Mouse (Mus musculus) ZHBTc4 (cell line): ENCODE data around the gene Cdk5rap3.

Experiments
- DNase-seq: peaks from one replicate; pipeline ENCODE4 v3.0.0-alpha.2; 2011; ENCODE audit warnings: low read depth, low spot score

Gene Cdk5rap3

DNA sequence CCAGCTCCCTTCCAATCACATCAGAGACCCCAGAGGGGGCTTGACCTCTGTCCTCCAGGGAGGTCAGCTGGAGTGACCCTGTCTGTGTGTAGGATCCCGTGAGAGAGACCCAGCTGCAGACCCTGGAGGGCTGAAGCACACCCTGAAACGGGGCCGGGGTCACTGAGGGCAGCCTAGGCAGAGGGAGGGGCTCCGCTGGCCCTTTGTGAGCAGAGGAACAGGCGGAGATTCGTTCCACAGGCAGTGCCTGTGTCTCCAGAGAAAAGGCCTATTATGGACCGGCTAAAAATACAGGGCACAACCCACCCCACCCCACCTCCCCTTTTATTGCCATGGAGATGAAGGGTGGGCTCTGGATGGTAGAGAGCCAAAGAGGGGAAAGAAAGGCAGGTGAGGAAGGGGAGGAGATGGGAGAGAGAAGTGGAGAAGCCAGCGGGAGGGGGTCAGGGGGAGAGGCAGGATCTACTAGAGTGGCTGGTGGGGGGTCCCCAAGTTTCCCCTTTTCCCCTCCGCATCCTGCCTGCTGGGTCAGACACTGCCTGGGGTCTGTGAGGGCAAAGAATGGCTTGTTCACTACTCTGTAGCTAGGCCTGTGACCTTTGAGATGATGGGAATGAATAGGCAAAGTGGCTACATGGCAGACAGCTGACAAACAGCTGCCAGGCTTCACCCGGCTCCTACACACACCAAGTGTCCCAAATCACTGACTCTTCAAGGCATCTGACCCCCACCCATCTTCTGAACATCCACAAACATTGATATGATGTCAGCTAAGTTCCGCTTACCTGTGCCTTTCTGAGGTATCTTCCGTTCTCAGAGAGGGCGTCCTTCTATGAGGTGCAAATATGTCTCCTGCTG, 16.6 kb downstream of the Cdk5rap3 start:
- DNase-seq = peak; percentile 51

DNA sequence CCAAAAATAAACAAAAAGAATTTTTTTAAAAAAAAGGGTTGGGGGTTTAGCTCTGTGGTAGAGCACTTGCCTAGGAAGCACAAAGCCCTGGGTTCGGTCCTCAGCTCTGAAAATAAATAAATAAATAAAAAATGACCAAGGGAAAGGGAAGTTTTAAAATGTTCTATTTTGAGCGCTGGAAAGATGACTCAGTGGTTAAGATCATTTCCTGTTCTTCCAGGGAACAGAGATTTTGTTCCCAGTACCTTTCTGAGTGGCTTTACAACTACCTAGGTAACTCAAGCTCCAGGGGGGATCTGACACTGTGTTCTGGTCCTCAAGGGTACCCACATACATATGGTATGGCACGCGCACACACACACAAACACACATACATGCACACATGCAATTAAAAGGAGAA, 20.4 kb downstream of the Cdk5rap3 start:
- DNase-seq = no peak

DNA sequence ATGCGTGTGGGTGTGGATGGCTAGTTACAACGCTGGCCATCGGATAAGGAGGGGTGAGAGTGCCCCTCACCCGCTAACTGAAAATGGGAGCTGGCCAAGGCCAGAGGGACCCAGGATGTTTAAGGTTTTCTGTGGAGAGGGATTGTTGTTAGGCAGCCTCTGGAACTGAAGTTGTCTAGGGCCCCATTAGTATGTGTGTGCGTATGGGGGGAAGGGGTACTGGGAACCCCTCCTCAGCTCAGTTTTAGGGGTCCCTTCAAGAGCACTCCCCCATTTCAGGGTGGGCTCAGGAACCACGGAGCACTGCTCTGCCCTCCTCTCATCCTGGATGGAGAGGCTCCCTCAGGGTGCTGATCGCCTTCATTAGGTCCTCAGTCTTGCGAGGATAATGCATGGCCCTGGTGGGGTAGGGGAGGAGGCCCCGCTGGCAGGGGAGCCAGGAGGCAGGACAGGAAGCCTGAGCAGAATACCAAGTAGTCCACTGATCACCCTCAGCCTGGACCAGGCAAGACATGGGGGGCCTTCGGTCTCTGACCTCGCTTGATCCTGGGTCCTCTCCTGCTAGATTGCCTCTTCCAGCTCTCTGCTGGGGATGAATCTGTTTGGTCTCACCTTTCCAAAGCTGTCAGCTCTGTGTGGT, 23.0 kb downstream of the Cdk5rap3 start:
- DNase-seq = no peak

DNA sequence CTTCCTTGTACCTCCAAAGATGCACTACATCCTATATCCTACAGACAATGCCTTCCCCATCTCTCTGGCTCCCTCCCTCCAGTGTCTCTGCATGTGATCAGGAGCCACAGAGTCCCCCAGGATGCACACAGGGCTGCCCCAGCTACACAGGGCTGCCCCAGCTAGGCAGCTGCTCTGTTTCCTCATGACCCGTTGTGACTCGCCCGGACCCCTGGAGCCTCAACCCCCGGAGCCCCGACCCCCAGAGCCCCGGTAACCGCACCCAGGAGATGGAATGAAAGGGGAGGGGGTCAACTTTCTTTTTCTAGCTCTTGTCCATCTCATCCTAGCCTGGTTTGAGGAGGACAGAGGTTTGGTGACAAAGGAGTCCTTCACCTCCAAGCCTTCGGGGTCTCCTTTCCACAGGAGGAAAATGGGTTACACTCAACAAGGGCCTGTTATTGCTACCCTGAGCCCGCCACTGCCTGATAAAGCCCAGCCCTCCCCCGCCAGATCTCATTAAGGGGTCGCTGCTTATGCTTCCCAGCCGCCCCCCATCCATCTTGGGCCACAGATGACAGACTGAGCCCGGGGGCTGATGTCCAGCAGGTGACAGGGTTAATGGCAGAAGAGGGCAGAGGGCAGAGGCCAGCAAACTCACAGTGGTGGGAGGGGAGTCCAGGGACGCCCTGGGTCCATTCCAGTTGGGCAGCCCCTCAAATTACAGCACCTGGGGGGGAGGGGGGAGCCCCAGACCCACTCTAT, 24.3 kb downstream of the Cdk5rap3 start:
- DNase-seq = no peak

DNA sequence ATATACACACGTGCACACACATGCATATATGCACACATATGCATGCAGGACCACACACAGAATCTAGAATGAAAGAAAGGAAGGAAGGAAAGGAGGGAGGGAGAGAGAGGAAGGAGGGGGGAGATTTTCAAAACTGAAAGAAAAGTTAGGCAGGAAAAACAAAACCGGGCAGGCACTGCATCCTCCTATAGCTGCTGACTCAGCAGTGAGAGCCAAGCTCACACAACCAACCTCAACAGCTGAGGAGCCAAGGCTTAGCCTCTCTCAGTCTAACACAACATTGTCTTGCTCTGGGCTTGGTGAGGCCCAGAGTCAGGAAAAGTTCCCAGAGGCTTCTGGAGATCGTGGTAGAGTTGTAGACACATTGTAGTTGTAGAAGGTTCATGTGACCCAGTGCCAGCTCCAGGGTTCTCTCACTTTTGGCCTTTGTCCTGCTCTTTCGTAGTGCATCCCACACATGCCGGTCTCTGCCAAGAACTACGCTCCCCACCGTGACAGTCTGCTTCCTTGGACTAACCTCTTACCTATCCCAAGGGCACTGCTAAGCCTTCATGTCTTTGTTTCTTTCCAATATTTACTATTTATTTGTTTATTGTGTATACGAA, 29.3 kb downstream of the Cdk5rap3 start:
- DNase-seq = no peak

DNA sequence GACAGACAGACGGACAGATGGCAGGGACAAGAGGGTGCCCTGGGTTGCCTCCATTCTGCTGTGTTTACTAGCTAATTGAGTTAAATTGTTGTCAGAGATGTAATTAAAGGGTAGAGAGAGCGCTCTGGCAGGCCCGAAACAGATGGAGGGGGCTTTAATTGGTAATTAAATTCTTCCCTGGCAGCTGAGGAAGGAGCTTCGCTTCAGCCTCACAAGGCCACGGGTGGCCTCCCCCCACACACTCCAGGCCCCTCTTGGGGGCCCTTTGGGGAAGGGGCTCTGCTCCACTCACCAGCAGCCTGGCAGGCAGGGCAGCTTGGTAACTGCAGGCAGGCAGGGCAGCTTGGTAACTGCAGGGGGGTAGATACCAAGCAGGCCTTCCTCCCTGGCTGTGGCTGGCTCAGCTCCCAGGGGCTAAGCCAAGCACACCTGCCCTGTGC, 30.4 kb downstream of the Cdk5rap3 start:
- DNase-seq = no peak

DNA sequence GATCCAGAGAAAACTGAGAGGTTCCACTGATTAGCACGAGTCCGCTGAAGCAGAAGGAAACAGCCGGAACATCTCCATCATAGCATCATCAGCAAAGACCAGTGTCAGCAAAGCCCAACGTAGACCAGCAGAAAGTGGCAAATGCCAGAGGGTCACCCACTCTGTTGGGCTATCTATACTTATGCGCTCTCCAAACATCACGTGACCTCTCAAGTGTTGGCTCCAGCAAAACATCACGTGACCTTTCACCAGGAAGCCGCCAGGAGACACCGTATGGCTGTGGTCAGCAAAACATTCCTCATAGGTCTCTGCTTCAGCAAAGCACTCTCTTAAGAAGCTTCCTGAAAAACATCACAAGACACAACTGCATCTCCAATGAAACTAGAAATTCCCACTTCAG, 36.0 kb downstream of the Cdk5rap3 start:
- no peak for DNase-seq

DNA sequence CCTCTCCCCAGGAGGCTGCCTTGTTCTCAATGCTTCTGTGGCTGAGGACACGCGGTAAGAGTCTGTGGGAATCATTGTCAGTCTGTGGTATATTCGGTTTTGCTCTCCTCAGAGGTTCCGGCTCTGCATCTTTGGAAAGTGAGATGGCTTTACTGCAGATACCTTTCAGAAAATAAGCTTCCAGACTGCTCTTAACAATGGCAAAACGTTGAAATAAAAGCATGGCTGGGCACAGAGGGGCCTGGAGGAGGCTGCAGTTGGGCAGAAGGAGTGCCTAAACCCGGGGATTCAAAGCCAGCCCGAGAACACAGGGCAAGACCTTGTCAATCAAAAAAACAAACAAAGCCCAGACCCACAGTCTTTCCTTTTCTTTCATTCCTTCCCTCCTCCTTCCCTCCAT, 36.9 kb downstream of the Cdk5rap3 start:
- no peak for DNase-seq

DNA sequence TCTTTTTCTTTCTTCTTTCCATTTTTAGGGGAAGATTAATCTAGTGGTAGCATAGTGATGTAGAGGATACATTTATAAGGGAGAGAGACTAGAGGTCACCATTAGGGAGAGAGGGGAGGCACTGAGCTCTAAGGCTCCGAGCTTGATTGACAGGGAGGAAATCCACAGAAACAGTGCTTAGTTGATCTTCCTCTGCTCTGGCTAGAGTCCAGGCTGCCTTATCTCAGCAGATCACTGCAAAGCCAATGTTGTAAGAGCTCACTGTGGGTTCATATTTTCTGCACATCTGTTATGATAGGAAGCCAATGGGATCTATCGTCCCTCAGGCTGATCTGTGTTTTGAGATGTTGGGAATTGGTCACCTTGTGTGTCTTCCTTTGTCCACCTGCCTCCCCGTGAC, 37.6 kb downstream of the Cdk5rap3 start:
- DNase-seq = no peak

DNA sequence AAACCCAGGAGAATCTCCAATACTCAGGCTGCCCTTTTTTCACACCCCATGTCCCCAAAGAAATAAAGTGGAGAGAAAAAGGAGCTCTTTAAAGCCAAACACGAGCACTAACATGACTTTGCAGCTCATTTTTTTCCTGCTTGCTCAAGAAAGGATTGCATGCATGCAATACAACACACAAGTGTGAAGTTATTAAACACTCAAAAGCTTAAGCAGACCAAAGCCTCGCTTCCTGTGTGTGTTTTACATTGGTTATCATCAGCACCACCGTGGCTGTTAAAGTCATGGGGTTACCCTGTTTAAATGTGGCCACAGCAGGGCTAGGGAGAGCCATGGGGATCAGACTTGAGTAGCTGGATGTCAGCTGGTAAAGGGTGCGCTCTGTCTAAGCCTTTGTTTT, 39.2 kb downstream of the Cdk5rap3 start:
- DNase-seq = no peak

DNA sequence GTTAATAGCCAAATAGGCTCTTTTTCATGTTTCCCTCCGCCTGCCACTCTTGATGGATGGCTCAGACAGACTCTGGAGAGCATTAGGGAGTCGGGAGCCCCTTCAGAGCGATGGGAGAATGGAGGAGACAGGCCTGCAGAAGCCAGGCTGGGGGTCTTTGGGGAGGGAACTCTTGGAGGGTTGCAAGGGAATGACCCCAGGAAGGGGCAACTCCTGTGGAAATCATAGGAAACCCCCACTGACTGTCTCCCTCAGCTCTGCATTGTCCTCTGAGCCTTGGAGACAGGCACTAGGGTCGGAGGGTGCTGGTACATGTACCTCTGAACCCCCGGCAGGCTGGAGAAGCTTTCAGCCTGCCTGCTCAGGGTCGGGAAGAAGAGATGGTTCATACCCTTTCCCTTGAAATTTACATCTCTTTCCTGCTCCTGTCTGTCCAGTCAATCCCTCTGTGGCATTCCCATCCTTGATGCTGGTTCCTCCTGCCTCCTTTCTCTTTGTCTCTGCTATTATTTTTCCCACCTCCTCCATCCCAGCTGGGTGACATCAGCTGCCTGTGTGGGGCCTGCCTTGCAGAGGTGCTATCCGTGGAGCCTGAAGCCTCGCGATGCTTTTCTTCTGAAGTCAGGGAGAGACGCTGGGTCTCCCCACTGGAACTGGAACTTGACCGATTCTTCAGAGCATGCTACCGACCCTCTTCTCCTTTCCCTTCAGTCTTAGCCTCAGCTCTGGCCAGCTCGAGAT, 39.8 kb downstream of the Cdk5rap3 start:
- no peak for DNase-seq

DNA sequence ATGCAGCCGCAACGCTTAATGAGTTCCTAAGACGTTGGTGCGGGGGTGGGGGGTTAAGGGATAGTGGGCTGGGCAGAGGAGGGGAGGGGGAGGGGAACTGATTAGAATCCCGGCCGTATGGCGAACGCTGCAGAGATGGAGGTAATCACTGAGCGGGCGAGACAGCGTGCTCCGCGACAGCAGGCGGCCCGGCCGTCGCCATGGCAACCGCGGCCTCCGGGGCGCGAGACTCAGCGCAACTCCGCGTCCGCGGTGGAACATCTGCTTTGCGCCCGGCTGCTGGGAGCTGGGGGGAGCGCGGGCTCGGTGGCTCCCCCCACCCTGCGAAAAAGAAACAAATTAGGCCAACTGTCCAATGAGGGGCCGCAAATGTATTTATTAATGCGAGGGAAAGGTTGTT, 40.6 kb downstream of the Cdk5rap3 start:
- peak; percentile 89 for DNase-seq

DNA sequence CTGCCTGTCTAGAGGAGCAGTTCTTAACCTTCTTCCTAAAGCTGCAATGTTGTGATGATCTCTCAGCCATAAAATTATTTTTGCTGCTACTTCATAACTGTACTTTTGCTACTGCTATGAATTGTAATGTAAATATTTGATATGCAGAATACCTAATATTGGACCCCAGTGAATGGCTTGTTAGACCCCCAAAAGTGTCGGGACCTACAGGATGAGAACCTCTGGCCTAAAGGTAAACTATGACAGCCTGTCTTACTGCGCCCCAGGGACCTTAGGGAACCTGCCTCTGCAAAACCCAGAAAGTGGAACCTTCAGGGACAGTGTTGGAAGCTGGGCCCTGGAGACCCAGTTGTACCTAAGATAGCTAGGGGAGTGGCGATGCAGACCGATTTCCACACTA, 41.0 kb downstream of the Cdk5rap3 start:
- DNase-seq = no peak

DNA sequence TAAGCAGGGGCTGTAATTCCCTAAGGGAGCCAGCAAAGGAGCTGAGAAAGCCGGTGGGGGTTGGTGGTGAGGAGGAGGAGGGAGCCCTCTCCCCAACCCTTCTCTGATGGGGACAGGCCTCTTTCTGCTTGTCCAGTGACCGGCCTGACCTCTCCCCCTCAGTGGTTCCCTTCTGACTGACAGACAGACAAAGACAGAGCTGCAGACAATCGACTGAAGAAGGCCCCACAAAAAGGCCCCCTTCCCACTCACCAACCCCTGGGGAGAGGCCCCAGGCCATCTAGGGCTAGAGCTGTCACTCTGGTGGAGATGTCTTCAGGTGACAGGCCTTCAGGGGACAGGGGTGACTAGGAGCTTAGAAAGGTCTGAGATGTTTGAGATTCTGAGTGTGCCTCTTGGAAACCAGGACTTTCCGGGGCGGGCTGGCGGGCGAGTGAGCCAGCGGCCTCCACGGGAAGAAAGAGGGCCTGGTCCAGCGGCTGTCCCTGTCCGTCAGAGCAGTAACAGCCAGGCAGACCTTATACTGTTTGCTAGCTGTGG, 42.6 kb downstream of the Cdk5rap3 start:
- no peak for DNase-seq

DNA sequence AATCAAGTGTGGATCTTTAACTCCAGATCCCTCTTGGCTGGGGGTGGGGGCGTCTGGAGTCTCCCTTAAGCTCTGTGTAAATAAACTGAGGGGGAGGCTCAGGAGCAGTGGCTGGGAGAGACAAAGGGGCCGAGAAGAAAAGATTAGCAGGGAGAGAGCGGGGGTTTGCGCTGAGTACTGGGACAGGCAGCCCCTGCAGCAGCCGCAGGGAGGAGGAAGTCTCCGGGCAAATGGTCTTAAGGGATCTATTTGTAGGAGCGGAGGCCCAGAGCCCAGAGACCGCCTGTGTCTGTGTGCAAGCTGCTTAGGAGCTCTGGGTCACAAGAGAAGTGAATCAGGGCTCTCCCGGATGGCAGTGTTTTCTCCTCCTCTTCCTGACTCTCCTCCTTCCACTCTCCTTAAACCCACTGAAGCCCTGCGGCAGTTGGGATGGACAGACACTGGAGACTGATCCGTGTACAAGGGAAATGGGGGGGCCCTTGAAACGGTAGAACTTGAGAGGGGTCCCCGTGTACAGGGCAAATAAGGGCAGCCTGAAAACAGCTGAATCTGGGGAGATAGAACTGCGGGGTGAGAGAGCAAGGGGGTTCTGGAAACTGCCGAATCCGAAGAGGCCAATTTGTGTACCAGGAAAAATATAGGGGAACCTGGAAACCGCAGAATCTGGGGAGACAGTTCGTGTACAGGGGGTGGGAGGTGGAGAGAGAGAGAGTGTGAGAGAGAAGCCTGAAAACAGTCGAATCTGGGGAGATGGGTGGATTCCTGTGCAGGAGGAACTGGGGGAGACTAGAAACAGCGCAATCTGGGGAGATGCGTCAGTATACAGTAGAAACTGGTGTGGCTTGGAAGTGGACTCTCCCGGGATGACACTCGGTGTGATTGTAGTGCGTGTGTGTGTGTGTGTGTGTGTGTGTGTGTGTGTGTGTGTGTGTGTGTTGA, 43.6 kb downstream of the Cdk5rap3 start:
- peak; percentile 34 for DNase-seq

DNA sequence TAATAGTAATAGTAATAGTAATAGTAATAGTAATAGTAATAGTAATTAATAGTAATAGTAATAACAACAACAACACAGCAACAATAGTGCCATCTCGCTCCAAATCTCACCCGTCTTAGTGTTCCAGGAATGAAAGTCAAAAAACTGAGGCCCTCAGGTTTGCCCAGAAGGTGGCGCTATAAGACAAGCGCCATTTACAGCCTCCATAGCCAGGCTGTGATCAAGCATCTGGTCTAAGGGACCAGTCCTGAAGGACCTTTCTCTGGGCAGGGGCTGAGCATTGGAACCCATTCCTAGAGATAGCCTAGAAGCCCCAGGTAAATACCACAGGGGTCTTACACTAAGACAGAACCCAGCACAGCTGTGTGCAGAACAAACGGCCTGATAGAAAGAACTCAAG, 49.1 kb downstream of the Cdk5rap3 start:
- DNase-seq = peak; percentile 88

DNA sequence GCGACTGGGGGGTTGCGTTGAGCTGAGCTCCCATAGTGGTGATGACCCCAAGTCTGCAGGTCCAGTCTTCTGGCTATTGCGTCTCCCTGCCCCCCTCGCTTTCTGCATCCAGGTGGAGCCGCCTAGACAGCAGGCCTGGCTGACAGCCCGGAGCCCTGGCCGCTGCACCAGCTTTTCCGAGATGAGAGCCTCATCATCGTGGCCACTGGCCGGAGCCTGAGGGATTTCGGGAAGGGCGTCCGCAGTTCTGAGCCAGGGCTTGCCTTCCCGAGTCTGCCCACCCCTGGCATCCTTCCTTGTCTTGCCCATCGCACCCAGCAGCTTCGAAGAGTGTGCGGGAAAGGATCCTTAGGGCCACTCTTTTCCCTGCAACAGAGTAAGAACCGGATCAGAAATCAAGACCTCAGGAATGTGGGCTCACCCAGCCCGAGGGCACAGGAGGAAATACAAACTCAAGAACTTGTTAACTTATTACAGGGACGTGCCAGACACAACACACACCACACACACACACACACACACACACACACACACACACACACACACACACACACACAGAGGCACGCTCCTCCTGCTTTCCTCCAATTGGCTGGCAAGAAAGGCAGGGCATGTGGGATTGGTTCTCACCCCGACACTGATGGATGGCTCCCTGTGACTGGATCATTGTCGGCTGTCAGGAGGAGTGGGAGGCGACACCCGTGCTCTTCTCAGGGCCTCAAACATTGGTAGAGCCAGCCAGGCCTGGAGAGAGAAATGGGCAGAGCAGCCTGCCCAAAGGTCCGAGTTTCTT, 52.9 kb downstream of the Cdk5rap3 start:
- DNase-seq = peak; percentile 80

DNA sequence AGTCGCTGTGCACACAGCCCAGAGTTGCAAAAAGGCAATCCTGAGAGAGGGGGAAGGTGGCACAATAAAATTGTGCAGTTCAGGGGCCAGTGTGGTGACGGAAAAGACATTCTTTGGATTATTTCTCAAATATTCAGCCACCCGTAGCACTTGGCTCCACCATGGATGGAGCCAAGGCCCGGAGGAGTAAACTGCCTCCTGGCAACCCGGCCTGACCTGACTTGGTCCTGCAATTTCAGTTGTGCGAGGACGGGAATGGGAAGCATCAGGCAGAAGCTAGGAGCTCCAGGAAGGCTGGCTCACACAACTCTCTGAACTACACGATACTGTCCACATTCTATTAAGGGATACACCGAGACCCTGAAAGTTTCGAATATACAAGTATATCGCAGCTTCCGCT, 53.8 kb downstream of the Cdk5rap3 start:
- DNase-seq = no peak

DNA sequence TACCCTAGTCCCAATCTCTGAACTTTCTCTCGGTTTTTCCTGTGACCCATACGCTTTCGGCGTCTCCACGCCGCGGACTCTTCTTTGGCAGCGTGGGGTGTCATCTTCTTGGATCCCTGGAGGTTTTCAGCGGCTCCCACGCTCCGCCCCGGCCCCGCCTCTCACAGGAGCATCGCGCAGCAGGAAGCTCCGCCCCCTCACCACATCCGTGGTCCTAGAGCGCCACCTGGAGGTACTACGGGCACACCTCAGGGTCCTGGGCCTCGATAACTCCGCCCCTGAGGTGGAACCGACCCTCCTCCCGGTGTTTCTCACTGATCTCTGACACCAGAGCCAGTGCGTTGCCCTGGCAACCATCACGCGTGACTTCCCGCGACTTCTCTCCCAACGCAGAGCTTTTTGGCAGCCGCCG, 54.4 kb downstream of the Cdk5rap3 start:
- peak; percentile 96 for DNase-seq
